Mouse (Mus musculus): ENCODE measurements at regions not wholly inside any gene's neighbourhood (a gene's known extent, or its start where the extent isn't known, plus 50 kb on each side); places are given as distances from the start of the nearest gene placed in this dataset.

- no peak for TF ChIP-seq POLR2A (IDR thresholded peaks at IDR 0.05; ENCODE audit: insufficient read depth, low read depth, low read length)
- TF ChIP-seq CTCF (IDR thresholded peaks at IDR 0.05; ENCODE audit: insufficient read depth, low read depth, low read length) = no peak
These were observed 82.1 kb downstream of the Qrsl1 start for GRCm38 (mm10) chr10:43819434-43819833.
